ENCODE assay signal across 8 mouse cellular contexts in genomic region chr1:180569453-180569852, GRCm38 (mm10). TPM values are rescaled to one million over a fixed set of nuclear protein-coding genes. Genes with fewer than 3 reads are reported as not detected.
DNase-seq lines count a peak whose midpoint lies in the region; ATAC-seq lines count a peak whose summit lies in the region.

No protein-coding gene starts in this region.

- 0 out of 2 replicates have a peak, but pooled peaks cover 8% of the 10 kb centered on the region for H3K9me3 ChIP-seq in kidney, embryonic 16.5 days (ENCODE audit: low read length)
- H3K9me3 ChIP-seq in hindbrain, embryonic 12.5 days (replicated peaks), result no peaks in the 10 kb centered on the region
- H3K9me3 ChIP-seq in midbrain, embryonic 15.5 days, result no peaks in the 10 kb centered on the region

- no peaks in the 10 kb centered on the region; the same call in 1 of the 2 replicates for H3K27me3 ChIP-seq in kidney, embryonic 16.5 days (ENCODE audit: insufficient read depth, low read length)
- no peaks in the 10 kb centered on the region for H3K27me3 ChIP-seq in hindbrain, embryonic 12.5 days
- H3K27me3 ChIP-seq in midbrain, embryonic 15.5 days (replicated peaks), result no peaks in the 10 kb centered on the region

- WGBS in kidney, embryonic 16.5 days, result 0% methylated on average over 17 of the region's 17 CpGs
- under 1% methylated on average over 17 of the region's 17 CpGs for WGBS in hindbrain, embryonic 12.5 days
- under 1% methylated on average over 17 of the region's 17 CpGs for WGBS in midbrain, embryonic 15.5 days

- peak overlapping the region; percentile 95 for H3K27ac ChIP-seq in kidney, embryonic 16.5 days (ENCODE audit: low read length)
- peak overlapping the region; percentile 95 for H3K27ac ChIP-seq in hindbrain, embryonic 12.5 days
- H3K27ac ChIP-seq in midbrain, embryonic 15.5 days, result peak overlapping the region; percentile 91

- no peak; the same call in 1 of the 2 replicates for ATAC-seq in kidney, embryonic 16.5 days (ENCODE audit: low FRiP score, low TSS enrichment)
- no peak for ATAC-seq in hindbrain, embryonic 12.5 days (ENCODE audit: low FRiP score)
- no peak for ATAC-seq in midbrain, embryonic 15.5 days (replicated peaks)
- no peak for ATAC-seq in megakaryocyte-erythroid progenitor cell, adult 5-6 weeks (replicated peaks; ENCODE audit: low FRiP score, low TSS enrichment, poor library complexity, severe bottlenecking)

- peak overlapping the region; percentile 94 for H3K4me2 ChIP-seq in kidney, embryonic 16.5 days (replicated peaks; ENCODE audit: low read depth, low read length)
- H3K4me2 ChIP-seq in hindbrain, embryonic 12.5 days (replicated peaks), result peak overlapping the region; percentile 94
- H3K4me2 ChIP-seq in midbrain, embryonic 15.5 days, result peak overlapping the region; percentile 68

- H3K36me3 ChIP-seq in kidney, embryonic 16.5 days (ENCODE audit: insufficient read depth, low read length), result peaks cover 14% of the 10 kb centered on the region
- H3K36me3 ChIP-seq in hindbrain, embryonic 12.5 days, result peaks cover 17% of the 10 kb centered on the region
- H3K36me3 ChIP-seq in midbrain, embryonic 15.5 days (replicated peaks), result 0 out of 2 replicates have a peak, but pooled peaks cover 6% of the 10 kb centered on the region

- H3K4me1 ChIP-seq in kidney, embryonic 16.5 days (ENCODE audit: insufficient read depth, low read length), result peaks cover 21% of the 10 kb centered on the region
- H3K4me1 ChIP-seq in hindbrain, embryonic 12.5 days, result peaks cover 25% of the 10 kb centered on the region
- peaks cover 27% of the 10 kb centered on the region for H3K4me1 ChIP-seq in midbrain, embryonic 15.5 days

- peak overlapping the region; percentile 94 for H3K9ac ChIP-seq in kidney, embryonic 16.5 days (replicated peaks; ENCODE audit: low read length)
- peak overlapping the region; percentile 92 for H3K9ac ChIP-seq in hindbrain, embryonic 12.5 days
- peak overlapping the region; percentile 80 for H3K9ac ChIP-seq in midbrain, embryonic 15.5 days

- peak overlapping the region; percentile 93 for H3K4me3 ChIP-seq in kidney, embryonic 16.5 days (ENCODE audit: low read length)
- peak overlapping the region; percentile 91 for H3K4me3 ChIP-seq in hindbrain, embryonic 12.5 days
- peak overlapping the region; percentile 80 for H3K4me3 ChIP-seq in midbrain, embryonic 15.5 days

- no peak for DNase-seq in kidney, postnatal 25 days
- DNase-seq in brain, adult 2 months (ENCODE audit: low read depth, low spot score), result peak; percentile 23
- no peak for DNase-seq in layer of hippocampus, adult 11-12 months (ENCODE audit: low spot score)
- no peak for DNase-seq in adrenal gland, adult 18-20 months (ENCODE audit: low spot score in 2 of 2)

RNA-seq across cellular contexts. Expression of gene Parp1, which starts 0.7 kb away (rescaled TPM):
- polyA plus RNA-seq in kidney, embryonic 16.5 days (2015; fragmentation: Nextera tagmentation; extraction: Ambion mirVana), result 165 TPM in 2 replicates
- 174 and 178 TPM in 2 replicates for polyA plus RNA-seq in hindbrain, embryonic 12.5 days (2016; fragmentation: Nextera tagmentation; extraction: Ambion mirVana)
- 95.9 and 96.2 TPM in 2 replicates for polyA plus RNA-seq in midbrain, embryonic 15.5 days (2015; fragmentation: Nextera tagmentation; extraction: Ambion mirVana)
- 10 to 100 TPM; 57.9 to 70.2 TPM for total RNA-seq in adrenal gland, adult 18-20 months (2021)
- total RNA-seq in megakaryocyte-erythroid progenitor cell, adult 5-6 weeks (2014; fragmentation: Nextera tagmentation), result 113 and 133 TPM in 2 replicates
- total RNA-seq in megakaryocyte-erythroid progenitor cell, adult 5-6 weeks (2017), result 231 and 241 TPM in 2 replicates
